Mouse (Mus musculus) E14TG2a.4 (cell line): ENCODE results near the gene Disc1.

Experiments
- CTCF ChIP-seq: conservative IDR thresholded peaks from 2 replicates; pipeline ENCODE4 v1.5.1; 2014; ENCODE audit warnings: low read length
- NANOG ChIP-seq: IDR thresholded peaks from 2 replicates; pipeline ENCODE4 v1.6.1; 2014; ENCODE audit warnings: borderline replicate concordance, low read length, mixed read lengths

DNA sequence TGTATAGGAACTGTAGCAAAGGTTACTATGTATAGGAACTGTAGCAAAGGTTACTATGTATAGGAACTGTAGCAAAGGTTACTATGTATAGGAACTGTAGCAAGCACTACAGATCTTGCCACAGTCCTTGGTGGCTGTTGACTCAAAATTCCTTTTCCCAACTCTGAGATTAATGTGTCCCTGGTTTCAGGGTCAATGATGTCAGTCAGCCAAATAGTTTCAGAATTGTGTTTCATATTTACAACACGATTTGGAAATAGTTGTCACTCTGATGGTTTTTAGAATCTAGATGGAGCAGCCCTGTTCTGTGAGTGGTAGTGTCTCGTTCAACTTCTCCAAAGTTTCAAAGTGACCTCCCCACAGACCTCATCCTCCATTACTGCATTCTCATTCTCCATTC, 117.5 kb downstream of the Disc1 start:
- TF ChIP-seq CTCF (no peak), NANOG (no peak)
